Mouse (Mus musculus): ENCODE results near the gene 1700056E22Rik. TPM values are rescaled to one million over a fixed set of nuclear protein-coding genes. Genes with fewer than 3 reads are reported as not detected.

Gene 1700056E22Rik
- polyA plus RNA-seq, 1 experiment from 2014 or later = 0.83 TPM

DNA sequence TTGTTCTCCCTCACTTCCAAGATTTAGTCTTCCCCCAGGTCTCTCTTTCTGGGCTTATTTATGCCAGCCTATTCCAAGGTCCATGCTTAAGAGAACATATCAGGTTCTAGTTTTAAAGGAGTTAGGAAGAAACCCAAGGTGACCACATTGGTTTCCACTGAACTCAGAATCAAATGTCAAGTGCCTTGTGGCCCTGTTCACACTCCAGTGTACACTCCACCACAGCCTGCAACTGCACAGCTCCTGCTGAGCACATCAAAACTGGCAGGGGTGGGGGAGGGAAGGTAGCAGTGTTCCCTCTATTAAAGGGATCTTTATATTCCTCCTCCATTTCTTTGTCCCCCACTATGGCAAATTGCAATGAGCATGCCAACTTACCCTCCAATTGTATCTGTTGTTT, 28.0 kb downstream of the 1700056E22Rik start:
- no peaks in the 10 kb centered on the region for H3K4me1 ChIP-seq (ENCODE audit: insufficient read depth)
- no peak overlapping the region for H3K27ac ChIP-seq (ENCODE audit: low read depth)
- ATAC-seq (ENCODE audit: insufficient read depth) (no peak), DNase-seq (no peak)
- no peak for TF ChIP-seq CTCF (IDR thresholded peaks at IDR 0.05; ENCODE audit: low read depth)
- no peak overlapping the region for H3K4me2 ChIP-seq
- no peak overlapping the region for H3K9ac ChIP-seq
- H3K4me3 ChIP-seq (ENCODE audit: low read depth, low read length) = no peak overlapping the region
- H3K9me3 ChIP-seq (ENCODE audit: low read depth, low read length) = no peaks in the 10 kb centered on the region
- H3K27me3 ChIP-seq (ENCODE audit: insufficient read depth, low read length) = no peaks in the 10 kb centered on the region
- no peaks in the 10 kb centered on the region for H3K36me3 ChIP-seq (ENCODE audit: insufficient read depth)

DNA sequence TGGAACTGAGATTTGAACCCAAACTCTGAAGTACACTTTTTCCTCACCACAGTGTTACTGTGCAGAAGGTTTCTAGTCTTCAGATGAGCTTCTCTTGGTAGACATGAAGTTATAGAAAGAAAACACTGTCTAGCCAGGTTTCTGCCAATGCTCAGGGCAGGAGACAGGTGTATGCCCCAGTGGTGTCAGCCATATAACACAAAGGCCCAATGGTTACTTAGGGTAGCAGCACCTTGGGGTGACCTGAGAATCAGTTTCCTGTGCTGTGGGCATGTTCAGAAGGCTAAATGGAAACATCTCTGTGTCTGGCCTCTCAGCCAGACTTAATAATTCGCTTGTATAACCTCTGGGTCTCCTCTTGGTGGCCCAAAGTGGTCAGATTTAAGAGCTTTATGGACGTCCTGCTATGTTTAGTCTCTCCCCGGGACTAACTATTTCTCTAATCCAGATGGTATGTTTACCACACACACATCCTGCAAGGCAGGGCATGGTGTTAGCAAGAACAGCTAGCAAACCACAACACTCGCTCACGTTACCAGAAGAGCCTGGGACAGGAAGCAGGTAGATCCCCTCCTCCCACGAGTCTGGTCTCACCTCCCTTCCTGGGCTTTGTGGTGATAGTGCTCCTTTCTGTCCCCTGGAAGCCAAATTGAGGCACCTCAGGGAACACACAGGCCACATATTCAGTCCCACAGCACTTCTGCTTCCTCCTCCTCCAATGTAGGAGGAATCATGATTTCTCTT, 28.6 kb downstream of the 1700056E22Rik start:
- no peak for TF ChIP-seq CTCF (IDR thresholded peaks at IDR 0.05; ENCODE audit: low read depth)
- no peak for DNase-seq
- Histone ChIP-seq H3K4me3 (ENCODE audit: low read depth, low read length) (no peak overlapping the region), H3K27ac (ENCODE audit: low read depth) (no peak overlapping the region), H3K9ac (no peak overlapping the region), H3K36me3 (ENCODE audit: insufficient read depth) (no peaks in the 10 kb centered on the region), H3K9me3 (ENCODE audit: low read depth, low read length) (no peaks in the 10 kb centered on the region), H3K4me1 (ENCODE audit: insufficient read depth) (no peaks in the 10 kb centered on the region), H3K4me2 (no peak overlapping the region), H3K27me3 (ENCODE audit: insufficient read depth, low read length) (no peaks in the 10 kb centered on the region)
- 51% methylated on average over 6 of the region's 6 CpGs for WGBS
- no peak for ATAC-seq (ENCODE audit: insufficient read depth)

DNA sequence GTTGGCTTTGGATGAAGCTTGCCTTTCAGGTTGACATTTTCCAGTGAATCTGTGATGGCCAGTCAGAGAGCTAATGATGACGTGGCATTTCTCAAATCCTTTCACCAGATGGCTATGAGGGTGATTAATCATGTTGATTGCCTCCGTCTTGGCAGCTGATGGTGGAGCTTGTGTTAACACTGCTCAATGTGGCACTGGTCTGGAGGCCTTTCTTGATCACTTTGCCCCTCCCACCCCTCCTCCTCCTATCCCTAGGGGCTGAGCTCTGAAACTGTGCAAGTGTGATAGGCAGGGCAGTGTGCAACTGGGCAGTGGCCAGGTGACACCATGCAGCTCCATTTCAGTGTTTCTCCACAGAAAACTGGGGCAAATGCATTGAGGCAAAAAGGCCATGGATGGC, 29.8 kb downstream of the 1700056E22Rik start:
- no peaks in the 10 kb centered on the region for H3K27me3 ChIP-seq (ENCODE audit: insufficient read depth, low read length)

DNA sequence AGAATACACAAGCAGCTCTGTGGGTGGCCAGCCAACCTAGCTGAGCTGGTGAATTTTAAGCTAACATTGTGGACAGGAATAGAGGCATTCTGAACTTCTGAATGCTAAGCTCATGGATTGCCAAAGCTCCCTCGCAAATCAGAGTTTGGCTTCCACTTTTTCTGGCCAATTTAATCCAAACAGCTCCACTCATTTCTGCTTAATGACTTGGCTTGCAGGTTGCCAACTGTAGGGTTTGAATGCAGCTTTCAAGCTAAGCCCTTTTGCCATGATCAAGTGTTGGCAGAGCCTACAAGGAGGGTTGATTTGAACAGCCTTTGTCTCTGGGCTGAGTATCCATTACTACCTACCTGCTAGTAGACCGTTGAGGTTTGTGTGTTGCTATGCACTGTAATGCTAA, 31.6 kb downstream of the 1700056E22Rik start:
- no peaks in the 10 kb centered on the region for H3K27me3 ChIP-seq (ENCODE audit: insufficient read depth, low read length)
- TF ChIP-seq CTCF (IDR thresholded peaks at IDR 0.05; ENCODE audit: low read depth) = no peak
- H3K36me3 ChIP-seq (ENCODE audit: insufficient read depth) = no peaks in the 10 kb centered on the region
- H3K4me2 ChIP-seq = no peak overlapping the region
- 83% methylated on average over 2 of the region's 2 CpGs for WGBS
- no peaks in the 10 kb centered on the region for H3K4me1 ChIP-seq (ENCODE audit: insufficient read depth)
- no peak overlapping the region for H3K9ac ChIP-seq
- no peak overlapping the region for H3K4me3 ChIP-seq (ENCODE audit: low read depth, low read length)
- H3K27ac ChIP-seq (ENCODE audit: low read depth) = no peak overlapping the region
- H3K9me3 ChIP-seq (ENCODE audit: low read depth, low read length) = no peaks in the 10 kb centered on the region
- DNase-seq (no peak), ATAC-seq (ENCODE audit: insufficient read depth) (no peak)

More for the DNA sequence above, 29.8 kb downstream of the 1700056E22Rik start:
- no peak overlapping the region for H3K9ac ChIP-seq
- H3K4me2 ChIP-seq = no peak overlapping the region
- no peaks in the 10 kb centered on the region for H3K4me1 ChIP-seq (ENCODE audit: insufficient read depth)
- H3K9me3 ChIP-seq (ENCODE audit: low read depth, low read length) = no peaks in the 10 kb centered on the region
- no peak for TF ChIP-seq CTCF (IDR thresholded peaks at IDR 0.05; ENCODE audit: low read depth)
- 31% methylated on average over 2 of the region's 2 CpGs for WGBS
- H3K36me3 ChIP-seq (ENCODE audit: insufficient read depth) = no peaks in the 10 kb centered on the region
- no peak for ATAC-seq (ENCODE audit: insufficient read depth)
- no peak overlapping the region for H3K27ac ChIP-seq (ENCODE audit: low read depth)
- no peak overlapping the region for H3K4me3 ChIP-seq (ENCODE audit: low read depth, low read length)
- DNase-seq = no peak

DNA sequence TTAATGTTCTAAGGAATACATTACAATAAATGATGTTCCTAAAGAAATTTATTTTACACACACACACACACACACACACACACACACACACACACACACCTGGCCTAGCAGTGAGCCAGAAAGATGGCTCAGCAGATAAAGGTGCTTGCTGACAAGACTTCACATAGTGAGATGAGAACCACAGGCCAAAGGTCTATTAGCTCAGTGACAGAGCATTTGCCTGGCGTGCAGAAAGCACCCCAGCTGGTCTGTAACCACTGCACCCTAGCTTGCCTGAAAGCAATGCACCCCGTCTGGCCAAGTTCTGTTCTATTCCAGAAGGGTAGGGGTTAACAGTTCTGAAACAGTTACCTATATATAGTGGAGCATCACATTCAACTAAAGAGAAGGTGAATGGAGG, 36.9 kb downstream of the 1700056E22Rik start:
- no peaks in the 10 kb centered on the region for H3K36me3 ChIP-seq (ENCODE audit: insufficient read depth)
- no peak overlapping the region for H3K4me2 ChIP-seq
- no peaks in the 10 kb centered on the region for H3K9me3 ChIP-seq (ENCODE audit: low read depth, low read length)
- no peak overlapping the region for H3K27ac ChIP-seq (ENCODE audit: low read depth)
- no peaks in the 10 kb centered on the region for H3K4me1 ChIP-seq (ENCODE audit: insufficient read depth)
- no peak for TF ChIP-seq CTCF (IDR thresholded peaks at IDR 0.05; ENCODE audit: low read depth)
- no peaks in the 10 kb centered on the region for H3K27me3 ChIP-seq (ENCODE audit: insufficient read depth, low read length)
- no peak overlapping the region for H3K4me3 ChIP-seq (ENCODE audit: low read depth, low read length)
- DNase-seq (no peak), ATAC-seq (ENCODE audit: insufficient read depth) (no peak)
- H3K9ac ChIP-seq = no peak overlapping the region
- 39% methylated on average over 2 of the region's 2 CpGs for WGBS

DNA sequence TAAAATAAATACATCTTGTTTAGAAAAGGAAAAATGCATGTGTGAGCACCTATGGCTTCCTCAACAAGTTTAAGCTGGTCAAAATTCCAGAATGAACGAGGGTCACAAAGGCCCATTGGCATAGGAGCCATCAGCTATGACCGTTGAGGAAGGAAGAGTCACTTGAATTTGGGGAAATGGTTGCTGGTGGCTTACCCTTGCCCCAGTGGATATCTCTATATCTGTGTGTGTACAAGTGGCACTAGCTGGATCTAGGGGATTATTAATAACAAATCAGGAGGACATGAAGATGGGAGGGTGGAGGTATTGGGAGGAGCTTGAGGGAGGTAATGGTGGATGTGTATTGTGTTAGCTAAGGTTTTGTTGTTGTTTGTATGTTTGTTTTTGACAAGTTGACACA, 42.2 kb downstream of the 1700056E22Rik start:
- no peak for TF ChIP-seq CTCF (IDR thresholded peaks at IDR 0.05; ENCODE audit: low read depth)
- Histone ChIP-seq H3K9me3 (ENCODE audit: low read depth, low read length) (no peaks in the 10 kb centered on the region), H3K9ac (no peak overlapping the region), H3K4me1 (ENCODE audit: insufficient read depth) (no peaks in the 10 kb centered on the region), H3K4me3 (ENCODE audit: low read depth, low read length) (no peak overlapping the region), H3K27me3 (ENCODE audit: insufficient read depth, low read length) (no peaks in the 10 kb centered on the region), H3K4me2 (no peak overlapping the region), H3K36me3 (ENCODE audit: insufficient read depth) (no peaks in the 10 kb centered on the region), H3K27ac (ENCODE audit: low read depth) (no peak overlapping the region)
- 80% methylated on average over 2 of the region's 2 CpGs for WGBS
- ATAC-seq (ENCODE audit: insufficient read depth) (no peak), DNase-seq (no peak)

DNA sequence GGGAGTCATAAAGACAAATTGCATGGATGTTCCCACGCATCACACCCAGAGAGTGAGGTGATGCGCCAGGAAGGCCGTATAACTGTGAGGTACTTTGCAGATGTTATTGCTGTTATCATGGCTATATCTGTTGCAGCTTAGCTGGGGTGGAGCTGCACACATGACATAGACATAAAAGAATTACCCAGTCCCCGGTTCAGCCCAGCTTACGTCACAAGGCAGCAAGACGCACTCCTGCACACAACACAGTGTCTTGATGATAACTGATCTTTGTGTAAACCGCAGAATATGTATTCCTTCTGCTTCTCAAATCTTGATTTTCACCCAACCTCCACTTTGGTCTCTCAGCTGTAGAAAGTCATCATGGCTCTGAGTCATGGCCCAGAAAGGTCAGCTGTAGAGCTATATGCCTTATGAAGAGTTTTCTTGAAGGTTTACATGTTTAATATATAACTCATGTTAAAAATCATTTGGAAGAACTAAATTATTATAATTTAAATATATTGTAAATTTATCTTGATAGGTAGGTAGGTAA, 46.3 kb downstream of the 1700056E22Rik start:
- Histone ChIP-seq H3K9ac (no peak overlapping the region), H3K4me2 (no peak overlapping the region), H3K4me3 (ENCODE audit: low read depth, low read length) (no peak overlapping the region), H3K4me1 (ENCODE audit: insufficient read depth) (0 out of 2 replicates have a peak, but pooled peaks cover 6% of the 10 kb centered on the region), H3K27ac (ENCODE audit: low read depth) (no peak overlapping the region), H3K27me3 (ENCODE audit: insufficient read depth, low read length) (no peaks in the 10 kb centered on the region), H3K36me3 (ENCODE audit: insufficient read depth) (no peaks in the 10 kb centered on the region), H3K9me3 (ENCODE audit: low read depth, low read length) (no peaks in the 10 kb centered on the region)
- TF ChIP-seq CTCF (IDR thresholded peaks at IDR 0.05; ENCODE audit: low read depth) = no peak
- 88% methylated on average over 7 of the region's 7 CpGs for WGBS
- ATAC-seq (ENCODE audit: insufficient read depth) (no peak), DNase-seq (no peak)

Other genes starting within 250 kb of the 1700056E22Rik start
- gene Dusp10, start 21.0 kb downstream of the 1700056E22Rik start, polyA plus RNA-seq (2014; fragmentation: Nextera tagmentation; extraction: Ambion mirVana) = 7.0 and 7.5 TPM in 2 replicates

Measured in lung, embryonic 14.5 days (tissue).